Mouse (Mus musculus): Measurements from ENCODE around the gene P2rx3. TPM values are rescaled to one million over a fixed set of nuclear protein-coding genes. Genes with fewer than 3 reads are reported as not detected.

Gene P2rx3
- total and polyA plus RNA-seq, 3 experiments, result 2.2 to 7.1 (median 3.7) TPM

DNA sequence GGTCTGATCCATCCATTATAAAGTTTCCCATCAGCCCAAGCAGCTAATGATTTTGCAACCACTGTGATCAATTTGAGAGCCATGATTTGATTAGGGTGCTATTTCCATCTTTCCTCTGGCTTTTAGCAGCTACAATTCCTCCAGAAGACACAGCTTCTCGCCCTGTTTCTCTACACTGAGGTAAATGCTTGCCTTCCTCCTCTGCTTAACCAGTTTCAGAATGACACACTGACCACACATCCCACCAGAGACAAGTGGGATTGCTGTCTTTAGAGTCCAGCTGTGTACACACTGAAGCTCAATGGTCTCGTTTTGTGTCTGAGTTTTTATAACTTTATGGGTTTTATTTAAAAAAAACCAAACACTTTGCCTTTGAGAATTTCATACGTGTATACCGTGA, 84.6 kb downstream of the P2rx3 start (continued):
- TF ChIP-seq CTCF (conservative IDR thresholded peaks at IDR 0.05 in 1 of 2, IDR thresholded peaks at IDR 0.05 in 1 of 2; ENCODE audit: low read depth in 2 of 2, low read length in 2 of 2), result no peak
- no peak for TF ChIP-seq GABPA (IDR thresholded peaks at IDR 0.05; ENCODE audit: insufficient replicate concordance, low read depth, low read length)
- TF ChIP-seq JUND (conservative IDR thresholded peaks at IDR 0.05; ENCODE audit: low read depth, low read length), result peak; percentile 81
- peak; percentile 17; the same call in 1 of the 2 replicates for TF ChIP-seq TBP (conservative IDR thresholded peaks at IDR 0.05; ENCODE audit: low read depth, low read length)

DNA sequence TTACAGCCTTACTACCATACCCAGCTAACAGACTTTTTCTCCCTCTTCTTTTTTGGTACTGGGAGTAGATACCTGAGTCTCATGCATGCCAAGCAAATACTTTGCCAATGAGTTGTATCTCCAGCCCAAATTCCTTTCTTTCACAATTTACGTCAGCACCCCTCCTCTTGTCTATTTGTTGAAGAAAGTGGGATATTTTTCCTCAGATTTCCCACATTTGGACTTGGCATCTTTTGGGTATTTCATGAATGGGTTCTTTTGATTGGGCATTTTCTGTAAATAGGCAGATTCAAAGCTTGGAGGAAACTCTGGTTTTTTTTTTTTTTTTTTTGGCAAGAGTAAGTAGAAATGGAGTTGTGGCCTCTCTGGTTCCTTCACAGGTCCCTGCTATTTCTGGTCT, 85.0 kb downstream of the P2rx3 start:
- Histone ChIP-seq H3K27ac (ENCODE audit: insufficient read depth, low read depth) (peak overlapping the region; percentile 71), H3K27me3 (replicated peaks) (no peaks in the 10 kb centered on the region), H3K4me3 (replicated peaks in 1 of 3; ENCODE audit: low read depth in 2 of 3, low read length in 2 of 3, poor library complexity in 1 of 3) (no peak overlapping the region), H3K9ac (ENCODE audit: insufficient read depth, low read depth) (no peak overlapping the region), H3K36me3 (replicated peaks in 1 of 2; ENCODE audit: control insufficient read depth in 1 of 2, insufficient read depth in 1 of 2, low read length in 1 of 2) (peaks cover 81 to 95% of the 10 kb centered on the region in 2 experiments), H3K79me2 (replicated peaks; ENCODE audit: control insufficient read depth, extremely low read depth, insufficient read depth, poor library complexity, severe bottlenecking) (peaks cover 2% of the 10 kb centered on the region), H3K4me2 (ENCODE audit: insufficient read depth, low read depth, poor library complexity, severe bottlenecking) (peak overlapping the region; percentile 33), H3K4me1 (ENCODE audit: control insufficient read depth in 1 of 2, insufficient read depth in 2 of 2) (peaks cover 12 to 72% of the 10 kb centered on the region in 2 experiments), H3K9me3 (replicated peaks; ENCODE audit: low read length) (no peaks in the 10 kb centered on the region)
- in situ Hi-C loops (cut with MboI; ENCODE audit: low pct_ligation_motif_present, low pct_unique_long_range_greater_than_20kb, low sequenced_read_pairs), result no loop called here
- dilution Hi-C loops (cut with MboI; ENCODE audit: extremely low pct_ligation_motif_present, extremely low pct_unique_long_range_greater_than_20kb, low sequenced_read_pairs), result no loop called here
- TF ChIP-seq ZNF384 (IDR thresholded peaks at IDR 0.05; ENCODE audit: low read depth, low read length) (peak; percentile 88), MEF2A (IDR thresholded peaks at IDR 0.05; ENCODE audit: borderline replicate concordance, low read depth, low read length) (no peak), NELFE (IDR thresholded peaks at IDR 0.05; ENCODE audit: low read depth, low read length) (no peak), JUN (IDR thresholded peaks at IDR 0.05; ENCODE audit: insufficient read depth, low read depth, low read length) (no peak), MAX (IDR thresholded peaks at IDR 0.05; ENCODE audit: low read length) (no peak), GABPA (IDR thresholded peaks at IDR 0.05; ENCODE audit: insufficient replicate concordance, low read depth, low read length) (no peak), ZKSCAN1 (IDR thresholded peaks at IDR 0.05; ENCODE audit: borderline replicate concordance, low read depth, low read length) (no peak), ZC3H11A (IDR thresholded peaks at IDR 0.05; ENCODE audit: low read depth, low read length) (no peak)
- DNase-seq (ENCODE audit: extremely low read depth), result no peak

GRCm38 (mm10) chr2:84951027-84951426, 86.2 kb downstream of the P2rx3 start:
- dilution Hi-C loops (cut with MboI; ENCODE audit: extremely low pct_ligation_motif_present, extremely low pct_unique_long_range_greater_than_20kb, low sequenced_read_pairs) (no loop called here), in situ Hi-C loops (cut with MboI; ENCODE audit: low pct_ligation_motif_present, low pct_unique_long_range_greater_than_20kb, low sequenced_read_pairs) (no loop called here)
- Histone ChIP-seq H3K36me3 (replicated peaks in 1 of 2; ENCODE audit: control insufficient read depth in 1 of 2, insufficient read depth in 1 of 2, low read length in 1 of 2) (peaks cover 82 to 95% of the 10 kb centered on the region in 2 experiments), H3K79me2 (replicated peaks; ENCODE audit: control insufficient read depth, extremely low read depth, insufficient read depth, poor library complexity, severe bottlenecking) (peaks cover 2% of the 10 kb centered on the region), H3K27me3 (replicated peaks) (no peaks in the 10 kb centered on the region), H3K27ac (ENCODE audit: insufficient read depth, low read depth) (no peak overlapping the region), H3K4me3 (replicated peaks in 1 of 3; ENCODE audit: low read depth in 2 of 3, low read length in 2 of 3, poor library complexity in 1 of 3) (no peak overlapping the region), H3K9ac (ENCODE audit: insufficient read depth, low read depth) (no peak overlapping the region), H3K9me3 (replicated peaks; ENCODE audit: low read length) (no peaks in the 10 kb centered on the region), H3K4me1 (ENCODE audit: control insufficient read depth in 1 of 2, insufficient read depth in 2 of 2) (peaks cover 9 to 71% of the 10 kb centered on the region in 2 experiments; a peak in 3 of 4 replicates), H3K4me2 (ENCODE audit: insufficient read depth, low read depth, poor library complexity, severe bottlenecking) (no peak overlapping the region)
- no peak for DNase-seq (ENCODE audit: extremely low read depth)
- TF ChIP-seq ZMIZ1 (IDR thresholded peaks at IDR 0.05; ENCODE audit: low read depth, low read length), result no peak
- no peak for TF ChIP-seq KAT2A (IDR thresholded peaks at IDR 0.05; ENCODE audit: insufficient replicate concordance, low read length)
- no peak for TF ChIP-seq USF1 (IDR thresholded peaks at IDR 0.05; ENCODE audit: low read depth, low read length)
- no peak for TF ChIP-seq PAX5 (IDR thresholded peaks at IDR 0.05; ENCODE audit: low read length)
- TF ChIP-seq USF2 (conservative IDR thresholded peaks at IDR 0.05; ENCODE audit: low read depth, low read length), result no peak
- no peak for TF ChIP-seq TCF12 (IDR thresholded peaks at IDR 0.05; ENCODE audit: low read depth, low read length)
- TF ChIP-seq SIN3A (IDR thresholded peaks at IDR 0.05; ENCODE audit: low read length), result no peak
- no peak for TF ChIP-seq MEF2A (IDR thresholded peaks at IDR 0.05; ENCODE audit: borderline replicate concordance, low read depth, low read length)
- TF ChIP-seq HCFC1 (IDR thresholded peaks at IDR 0.05; ENCODE audit: low read depth, low read length), result no peak
- no peak for TF ChIP-seq CTCF (conservative IDR thresholded peaks at IDR 0.05 in 1 of 2, IDR thresholded peaks at IDR 0.05 in 1 of 2; ENCODE audit: low read depth in 2 of 2, low read length in 2 of 2)
